Mouse (Mus musculus): Measurements from ENCODE around the gene B4gat1. TPM values are rescaled to one million over a fixed set of nuclear protein-coding genes. Genes with fewer than 3 reads are reported as not detected.

Gene B4gat1
- polyA plus RNA-seq, 1 experiment from 2014 or later, result 37.8 TPM

DNA sequence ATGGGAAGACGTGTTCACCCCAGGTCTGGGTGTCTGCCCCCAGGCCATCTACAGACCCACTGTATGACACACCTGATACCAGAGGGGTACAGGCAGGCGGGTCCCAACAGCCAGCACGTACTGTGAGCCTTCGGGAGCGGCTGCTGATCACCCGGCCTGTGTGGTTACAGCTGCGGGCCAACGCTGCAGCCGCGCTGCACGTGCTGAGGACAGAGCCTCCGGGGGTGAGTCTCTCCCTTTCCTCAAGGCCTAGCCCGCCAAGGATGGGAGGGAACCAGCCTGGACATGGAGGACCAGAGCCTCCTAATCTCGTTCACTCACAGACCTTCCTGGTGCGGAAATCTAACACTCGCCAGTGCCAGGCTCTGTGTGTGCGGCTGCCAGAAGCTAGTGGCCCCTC lies 12.4 kb downstream of the B4gat1 start:
- Histone ChIP-seq H3K36me3 (ENCODE audit: control insufficient read depth, insufficient read depth, low read length) (peaks cover 8% of the 10 kb centered on the region), H3K27me3 (ENCODE audit: control insufficient read depth, insufficient read depth, low read length) (peaks cover 33% of the 10 kb centered on the region), H3K4me1 (ENCODE audit: control insufficient read depth, insufficient read depth, low read length) (peaks cover 16% of the 10 kb centered on the region), H3K9me3 (ENCODE audit: control insufficient read depth, low read length) (no peaks in the 10 kb centered on the region), H3K9ac (ENCODE audit: low read length) (peak overlapping the region; percentile 3; the same call in 1 of the 2 replicates), H3K4me2 (ENCODE audit: low read depth, severe bottlenecking) (peak overlapping the region; percentile 33), H3K27ac (replicated peaks; ENCODE audit: low read depth, low read length) (no peak overlapping the region), H3K4me3 (ENCODE audit: low read depth, low read length) (peak overlapping the region; percentile 22)
- peak; percentile 54 for DNase-seq (ENCODE audit: low spot score)
- no peak for ATAC-seq (ENCODE audit: insufficient number of reproducible peaks, low FRiP score, low TSS enrichment, low read depth)
- WGBS, result 7% methylated on average over 17 of the region's 17 CpGs

GRCm38 (mm10) chr19:5051515-5051914 lies 12.9 kb downstream of the B4gat1 start:
- DNase-seq (ENCODE audit: low spot score) (no peak), ATAC-seq (ENCODE audit: insufficient number of reproducible peaks, low FRiP score, low TSS enrichment, low read depth) (no peak)
- Histone ChIP-seq H3K27ac (replicated peaks; ENCODE audit: low read depth, low read length) (no peak overlapping the region), H3K4me1 (ENCODE audit: control insufficient read depth, insufficient read depth, low read length) (peaks cover 18% of the 10 kb centered on the region), H3K9ac (ENCODE audit: low read length) (no peak overlapping the region), H3K9me3 (ENCODE audit: control insufficient read depth, low read length) (no peaks in the 10 kb centered on the region), H3K27me3 (ENCODE audit: control insufficient read depth, insufficient read depth, low read length) (peaks cover 33% of the 10 kb centered on the region), H3K4me3 (ENCODE audit: low read depth, low read length) (no peak overlapping the region), H3K4me2 (ENCODE audit: low read depth, severe bottlenecking) (peak overlapping the region; percentile 33), H3K36me3 (ENCODE audit: control insufficient read depth, insufficient read depth, low read length) (peaks cover 8% of the 10 kb centered on the region)
- 34% methylated on average over 3 of the region's 3 CpGs for whole genome bisulfite sequencing

- Histone ChIP-seq H3K9ac (ENCODE audit: low read length) (no peak overlapping the region), H3K4me1 (ENCODE audit: control insufficient read depth, insufficient read depth, low read length) (peaks cover 24% of the 10 kb centered on the region), H3K27me3 (ENCODE audit: control insufficient read depth, insufficient read depth, low read length) (peaks cover 33% of the 10 kb centered on the region), H3K36me3 (ENCODE audit: control insufficient read depth, insufficient read depth, low read length) (peaks cover 5% of the 10 kb centered on the region), H3K4me2 (ENCODE audit: low read depth, severe bottlenecking) (no peak overlapping the region), H3K4me3 (ENCODE audit: low read depth, low read length) (no peak overlapping the region), H3K27ac (replicated peaks; ENCODE audit: low read depth, low read length) (no peak overlapping the region), H3K9me3 (ENCODE audit: control insufficient read depth, low read length) (no peaks in the 10 kb centered on the region)
- DNase-seq (ENCODE audit: low spot score), result no peak
- ATAC-seq (ENCODE audit: insufficient number of reproducible peaks, low FRiP score, low TSS enrichment, low read depth), result no peak
- 28% methylated on average over 25 of the region's 25 CpGs for whole genome bisulfite sequencing
These were observed 13.7 kb downstream of the B4gat1 start for GRCm38 (mm10) chr19:5052166-5052822.

DNA sequence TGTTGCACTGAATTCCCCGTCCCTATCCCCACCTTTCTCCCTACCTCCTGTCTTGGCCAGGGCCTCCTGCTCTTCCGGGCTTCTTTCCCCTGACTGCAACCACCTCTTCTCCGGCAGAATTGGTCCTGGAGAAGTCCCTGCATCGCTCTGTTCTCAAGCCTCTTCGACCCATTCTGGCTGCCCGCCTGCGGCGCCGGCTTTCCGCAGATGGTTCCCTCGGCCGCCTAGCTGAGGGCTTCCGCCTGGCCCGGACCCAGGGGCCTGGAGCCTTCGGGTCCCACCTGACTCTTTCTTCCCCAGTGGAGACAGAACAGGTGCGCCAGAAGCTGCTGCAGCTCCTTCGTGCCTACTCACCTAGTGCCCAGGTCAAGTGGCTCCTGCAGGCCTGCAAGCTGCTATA lies 14.2 kb downstream of the B4gat1 start:
- Histone ChIP-seq H3K27ac (replicated peaks; ENCODE audit: low read depth, low read length) (no peak overlapping the region), H3K9me3 (ENCODE audit: control insufficient read depth, low read length) (no peaks in the 10 kb centered on the region), H3K4me3 (ENCODE audit: low read depth, low read length) (no peak overlapping the region), H3K4me1 (ENCODE audit: control insufficient read depth, insufficient read depth, low read length) (peaks cover 24% of the 10 kb centered on the region), H3K4me2 (ENCODE audit: low read depth, severe bottlenecking) (no peak overlapping the region), H3K9ac (ENCODE audit: low read length) (no peak overlapping the region), H3K27me3 (ENCODE audit: control insufficient read depth, insufficient read depth, low read length) (peaks cover 33% of the 10 kb centered on the region), H3K36me3 (ENCODE audit: control insufficient read depth, insufficient read depth, low read length) (peaks cover 5% of the 10 kb centered on the region)
- DNase-seq (ENCODE audit: low spot score), result no peak
- WGBS, result 49% methylated on average over 17 of the region's 17 CpGs
- ATAC-seq (ENCODE audit: insufficient number of reproducible peaks, low FRiP score, low TSS enrichment, low read depth), result no peak

GRCm38 (mm10) chr19:5053909-5054308 lies 15.3 kb downstream of the B4gat1 start:
- H3K9me3 ChIP-seq (ENCODE audit: control insufficient read depth, low read length), result no peaks in the 10 kb centered on the region
- no peak overlapping the region for H3K4me2 ChIP-seq (ENCODE audit: low read depth, severe bottlenecking)
- peaks cover 32% of the 10 kb centered on the region for H3K4me1 ChIP-seq (ENCODE audit: control insufficient read depth, insufficient read depth, low read length)
- ATAC-seq (ENCODE audit: insufficient number of reproducible peaks, low FRiP score, low TSS enrichment, low read depth) (no peak), DNase-seq (ENCODE audit: low spot score) (peak; percentile 83)
- H3K36me3 ChIP-seq (ENCODE audit: control insufficient read depth, insufficient read depth, low read length), result peaks cover 2% of the 10 kb centered on the region
- no peak overlapping the region for H3K27ac ChIP-seq (replicated peaks; ENCODE audit: low read depth, low read length)
- 17% methylated on average over 9 of the region's 9 CpGs for WGBS
- peaks cover 33% of the 10 kb centered on the region for H3K27me3 ChIP-seq (ENCODE audit: control insufficient read depth, insufficient read depth, low read length)
- H3K4me3 ChIP-seq (ENCODE audit: low read depth, low read length), result no peak overlapping the region
- no peak overlapping the region for H3K9ac ChIP-seq (ENCODE audit: low read length)

- ATAC-seq (ENCODE audit: insufficient number of reproducible peaks, low FRiP score, low TSS enrichment, low read depth), result peak; percentile 58; the same call in 1 of the 2 replicates
- Histone ChIP-seq H3K4me3 (ENCODE audit: low read depth, low read length) (0 out of 2 replicates have a peak overlapping the region, but pooled peaks have one; percentile 5), H3K4me1 (ENCODE audit: control insufficient read depth, insufficient read depth, low read length) (peaks cover 40% of the 10 kb centered on the region), H3K36me3 (ENCODE audit: control insufficient read depth, insufficient read depth, low read length) (no peaks in the 10 kb centered on the region), H3K9me3 (ENCODE audit: control insufficient read depth, low read length) (no peaks in the 10 kb centered on the region), H3K9ac (ENCODE audit: low read length) (no peak overlapping the region), H3K4me2 (ENCODE audit: low read depth, severe bottlenecking) (peak overlapping the region; percentile 12; the same call in 1 of the 2 replicates), H3K27ac (replicated peaks; ENCODE audit: low read depth, low read length) (no peak overlapping the region), H3K27me3 (ENCODE audit: control insufficient read depth, insufficient read depth, low read length) (peaks cover 27% of the 10 kb centered on the region)
- WGBS, result 9% methylated on average over 6 of the region's 6 CpGs
- peak; percentile 87 for DNase-seq (ENCODE audit: low spot score)
These were observed 17.6 kb downstream of the B4gat1 start for GRCm38 (mm10) chr19:5056251-5056650.

GRCm38 (mm10) chr19:5057876-5058775 lies 19.5 kb downstream of the B4gat1 start:
- peaks cover 8% of the 10 kb centered on the region for H3K27me3 ChIP-seq (ENCODE audit: control insufficient read depth, insufficient read depth, low read length)
- ATAC-seq (ENCODE audit: insufficient number of reproducible peaks, low FRiP score, low TSS enrichment, low read depth), result no peak
- H3K9ac ChIP-seq (ENCODE audit: low read length), result no peak overlapping the region
- H3K4me1 ChIP-seq (ENCODE audit: control insufficient read depth, insufficient read depth, low read length), result peaks cover 45% of the 10 kb centered on the region
- no peaks in the 10 kb centered on the region for H3K36me3 ChIP-seq (ENCODE audit: control insufficient read depth, insufficient read depth, low read length)
- DNase-seq (ENCODE audit: low spot score), result no peak
- H3K9me3 ChIP-seq (ENCODE audit: control insufficient read depth, low read length), result no peaks in the 10 kb centered on the region
- H3K27ac ChIP-seq (replicated peaks; ENCODE audit: low read depth, low read length), result no peak overlapping the region
- WGBS, result 25% methylated on average over 16 of the region's 16 CpGs
- no peak overlapping the region for H3K4me2 ChIP-seq (ENCODE audit: low read depth, severe bottlenecking)
- no peak overlapping the region for H3K4me3 ChIP-seq (ENCODE audit: low read depth, low read length)
